Mouse (Mus musculus) heart, postnatal 10 days (tissue): Measurements from ENCODE around the gene Slc16a11. TPM values are rescaled to one million over a fixed set of nuclear protein-coding genes. Genes with fewer than 3 reads are reported as not detected.

Experiments used
- DNase-seq, 2 experiments: peaks; one replicate each; pipeline ENCODE4 v3.0.0; 2021
- intact Hi-C: fragments of 180-260 bp; cut with DNase I; formaldehyde crosslinking; loops from one replicate; pipeline ENCODE4 v1.15.1; 2025
- microRNA-seq, 2 experiments: library from miRNA; unstranded; fragments of <30 nt; microRNA quantifications; one replicate each; pipeline ENCODE4 v1.2.0; 2022
- total RNA-seq, 2 experiments: library from RNA; stranded (reverse); gene quantifications; 2 replicates each; pipeline ENCODE4 v1.2.3; 2021

Gene Slc16a11
- total RNA-seq, 2 experiments from 2014 or later, result 0.20 to 0.91 TPM

GRCm38 (mm10) chr11:70239541-70240279 is 27.2 kb downstream of the Slc16a11 start, which contains the start of the genes Gm21988 and Rnasek:
TSS of gene Gm21988 (minus strand) at chr11:70239830.
TSS of gene Rnasek (minus strand) at chr11:70239842.
- intact Hi-C loops, result loop anchor here (5.0 kb wide), 1 partner anchor 143 kb away; no protein-coding TSS in a partner anchor

GRCm38 (mm10) chr11:70242591-70242990 is 30.0 kb downstream of the Slc16a11 start:
- no peak for DNase-seq
- intact Hi-C loops, result loop anchor here (5.0 kb wide), 1 partner anchor 140 kb away; no protein-coding TSS in a partner anchor

More at GRCm38 (mm10) chr11:70239541-70240279, 27.2 kb downstream of the Slc16a11 start, which contains the start of the genes Gm21988 and Rnasek:
- DNase-seq, result peak; percentile 90 to 92

DNA sequence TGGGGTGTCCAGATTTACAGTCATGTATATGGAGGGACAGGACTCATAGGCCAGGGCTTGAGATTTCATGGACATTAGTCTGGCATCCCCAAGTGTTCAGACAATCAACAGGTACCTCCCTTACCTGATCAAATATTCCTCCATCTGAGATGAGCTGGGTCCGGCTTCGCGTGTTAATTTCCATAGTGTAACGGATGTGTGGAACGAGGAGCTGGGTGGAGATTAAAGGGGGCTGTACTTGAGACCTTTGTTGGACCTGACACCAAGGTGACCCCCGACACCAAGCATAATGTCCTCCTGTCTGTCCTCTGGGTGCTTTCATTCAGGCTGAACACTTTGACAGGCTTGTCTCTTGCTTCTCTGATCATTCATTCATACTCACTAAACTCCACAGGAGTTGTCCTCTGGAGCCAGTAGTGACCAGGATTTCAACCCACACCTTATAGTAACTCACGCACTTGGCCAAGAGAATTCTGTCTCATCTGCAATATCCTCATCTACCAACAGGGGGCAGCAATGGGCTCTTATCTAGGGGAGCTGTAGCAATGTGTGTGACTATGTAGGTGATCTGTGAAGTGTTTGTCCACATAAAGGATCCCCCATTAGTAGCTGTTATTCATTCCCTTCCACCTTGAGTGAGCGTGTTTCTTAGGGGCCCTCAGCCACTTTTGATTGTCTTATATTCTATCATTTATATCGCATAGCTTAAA is 34.7 kb downstream of the Slc16a11 start:
- intact Hi-C loops, result loop anchor here (1.0 kb wide), 1 partner anchor 87 kb away; no protein-coding TSS in a partner anchor
- peak; percentile 73 to 86 for DNase-seq

GRCm38 (mm10) chr11:70250150-70250549 is 37.6 kb downstream of the Slc16a11 start:
- DNase-seq, result no peak
- intact Hi-C loops, result no loop called here

GRCm38 (mm10) chr11:70251853-70252252 is 39.3 kb downstream of the Slc16a11 start:
- no peak for DNase-seq
- intact Hi-C loops, result no loop called here

GRCm38 (mm10) chr11:70254337-70254736 is 41.8 kb downstream of the Slc16a11 start:
- peak in 1 of 2 experiments; percentile 17 for DNase-seq
- intact Hi-C loops, result loop anchor here (1.0 kb wide), 1 partner anchor 55 kb away; no protein-coding TSS in a partner anchor

DNA sequence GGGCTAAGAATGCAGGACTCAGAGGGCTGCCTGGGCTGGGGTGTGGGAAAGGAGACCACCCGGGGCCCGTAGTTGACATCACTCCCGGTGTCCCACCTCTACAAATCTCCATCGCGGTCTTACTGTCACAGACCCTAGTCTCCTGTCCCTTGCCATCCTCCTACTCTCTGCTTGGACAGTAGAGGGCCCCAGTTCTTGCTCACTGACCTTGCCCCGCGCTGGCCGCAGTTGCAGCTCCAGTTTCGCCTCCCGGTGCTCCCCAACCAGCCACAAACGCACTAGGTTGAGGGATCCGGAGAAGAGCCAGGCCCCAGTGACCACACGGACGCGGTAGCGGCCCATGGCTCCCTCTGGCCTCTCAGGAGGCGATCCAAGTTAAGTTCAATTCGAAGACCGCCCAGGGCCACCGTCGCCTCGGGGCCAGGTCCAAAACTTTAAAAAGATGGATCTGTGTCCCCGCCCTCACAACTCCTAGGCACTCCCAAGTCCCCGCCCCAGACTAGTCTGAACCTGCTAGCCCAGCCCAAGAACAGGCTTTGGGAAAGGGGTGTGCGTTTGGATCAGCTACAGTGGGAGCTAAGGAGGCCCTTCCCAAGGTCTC is 42.5 kb downstream of the Slc16a11 start, which contains the start of gene Alox12:
Gene Alox12 (minus strand): TSS at position 423 of the 601 bp plus-strand sequence.
- peak; percentile 69 to 70 for DNase-seq
- intact Hi-C loops, result loop anchor here (1.0 kb wide), 1 partner anchor 54 kb away; no protein-coding TSS in a partner anchor

DNA sequence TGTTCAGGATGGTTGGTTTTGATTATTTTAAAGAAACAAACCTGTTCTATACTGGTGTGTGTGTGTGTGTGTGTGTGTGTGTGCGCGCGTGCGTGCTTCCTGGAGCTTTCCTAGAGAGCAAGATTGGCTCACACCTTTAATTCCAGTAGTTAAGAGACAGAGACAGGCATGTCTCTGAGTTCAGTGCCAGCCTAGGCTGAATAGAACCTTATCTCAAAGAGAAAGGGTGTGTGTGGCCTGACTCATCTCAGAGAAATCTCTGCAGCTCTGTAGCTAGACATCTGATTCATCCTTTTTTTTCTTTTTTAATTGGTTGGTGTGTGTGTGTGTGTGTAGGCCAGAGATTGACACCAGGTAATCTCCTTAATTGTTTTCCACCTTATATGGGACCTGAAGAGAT is 46.5 kb downstream of the Slc16a11 start:
- no peak for DNase-seq
- intact Hi-C loops, result no loop called here

DNA sequence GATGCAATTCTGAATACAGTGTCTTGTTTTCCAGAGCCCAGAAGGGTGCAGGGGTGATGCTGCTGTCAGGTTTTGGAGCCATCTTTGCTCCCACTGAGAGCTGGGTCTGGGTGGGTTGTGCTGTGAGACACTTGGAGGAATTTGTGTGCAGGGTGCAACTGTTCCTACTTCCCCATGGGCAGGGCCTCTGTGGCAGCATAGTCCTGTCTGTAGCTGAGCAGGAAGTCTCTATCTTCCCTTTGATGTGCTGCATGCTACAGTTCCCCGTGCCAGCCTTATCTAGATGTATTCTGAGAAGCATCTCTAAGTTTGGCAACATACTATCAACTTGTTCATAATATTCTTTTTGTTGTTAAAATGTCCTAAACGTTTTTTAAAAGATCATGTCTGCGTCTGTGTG is 52.7 kb downstream of the Slc16a11 start:
- DNase-seq, result no peak
- intact Hi-C loops, result no loop called here

DNA sequence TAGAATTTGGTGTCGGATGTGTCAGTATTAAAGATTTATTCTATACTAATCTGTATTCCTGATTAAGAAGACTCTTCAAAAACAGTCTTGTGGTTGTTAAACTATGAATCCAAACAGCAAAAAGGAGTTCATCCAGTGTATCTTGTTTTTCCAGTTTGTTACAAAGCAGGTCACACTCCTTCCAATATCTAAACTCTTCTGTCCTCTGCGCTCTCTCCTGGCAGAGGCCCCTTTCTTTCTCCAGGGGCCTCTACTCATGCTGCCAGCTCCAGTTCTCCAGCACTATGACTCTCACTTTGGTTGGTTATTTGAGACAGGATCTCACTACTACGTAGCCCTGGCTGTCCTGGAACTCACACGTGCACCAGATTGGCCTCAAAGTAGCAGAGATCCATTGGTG is 53.3 kb downstream of the Slc16a11 start:
- intact Hi-C loops, result no loop called here

More for the DNA sequence above, 53.3 kb downstream of the Slc16a11 start:
- DNase-seq, result no peak

Small RNA genes within 50 kb of the gene (microRNA-seq; reads per million reads assigned to microRNA genes)
- gene Mir195a, result 2,109 to 5,046 reads per million in 2 experiments
- gene Mir497, result 0 reads per million in 2 experiments
- gene Mir497b, result 0 reads per million in 2 experiments

Other genes starting within 250 kb of the Slc16a11 start
- not detected for gene Cldn7, start 248.0 kb upstream of the Slc16a11 start, total RNA-seq
- 100 to 1,000 TPM; 144 to 159 TPM for gene Ctdnep1, start 231.6 kb upstream of the Slc16a11 start, total RNA-seq
- gene Elp5, start 230.2 kb upstream of the Slc16a11 start, total RNA-seq, result 10 to 100 TPM; 60.7 to 64.6 TPM
- 100 to 1,000 TPM; 275 to 295 TPM for gene Gabarap, start 221.6 kb upstream of the Slc16a11 start, total RNA-seq
- gene Phf23, start 217.0 kb upstream of the Slc16a11 start, total RNA-seq, result 10 to 100 TPM; 23.1 to 27.7 TPM
- 10 to 100 TPM in 1 of 2 experiments, 1 to 10 TPM in 1; 8.6 to 11.8 TPM for gene Dvl2, start 212.2 kb upstream of the Slc16a11 start, total RNA-seq
- 1,000 to 10,000 TPM; 1,260 to 1,282 TPM for gene Acadvl, start 197.3 kb upstream of the Slc16a11 start, total RNA-seq
- 10 to 100 TPM; 11.5 to 12.0 TPM for gene Dlg4, start 195.8 kb upstream of the Slc16a11 start, total RNA-seq
- under 1 TPM in 1 of 2 experiments, not detected in 1; 0.22 TPM for gene Asgr1, start 158.7 kb upstream of the Slc16a11 start, total RNA-seq
- gene Asgr2, start 120.1 kb upstream of the Slc16a11 start, total RNA-seq, result not detected
- 1 to 10 TPM in 1 of 2 experiments, under 1 TPM in 1; 0.69 to 1.0 TPM for gene Mgl2, start 82.4 kb upstream of the Slc16a11 start, total RNA-seq
- 1 to 10 TPM in 1 of 2 experiments, under 1 TPM in 1; 0.82 to 1.0 TPM for gene Clec10a, start 56.6 kb upstream of the Slc16a11 start, total RNA-seq
- gene Slc16a13, start 8.3 kb downstream of the Slc16a11 start, total RNA-seq, result 1 to 10 TPM; 5.2 to 6.8 TPM
- 10 to 100 TPM; 54.7 to 55.5 TPM for gene Bcl6b, start 17.0 kb downstream of the Slc16a11 start, total RNA-seq
- 10 to 100 TPM; 54.8 to 60.8 TPM for gene 0610010K14Rik, start 25.2 kb downstream of the Slc16a11 start, total RNA-seq
- gene Gm21988, start 27.1 kb downstream of the Slc16a11 start, total RNA-seq, result 1 to 10 TPM; 3.3 to 3.4 TPM
- gene Rnasek, start 27.1 kb downstream of the Slc16a11 start, total RNA-seq, result 100 to 1,000 TPM in 1 of 2 experiments, 10 to 100 TPM in 1; 96.4 to 102 TPM
- gene Alox12, start 42.6 kb downstream of the Slc16a11 start, total RNA-seq, result 1 to 10 TPM; 3.4 to 5.2 TPM
- not detected for gene Alox12e, start 109.9 kb downstream of the Slc16a11 start, total RNA-seq
- gene Alox15, start 139.3 kb downstream of the Slc16a11 start, total RNA-seq, result 1 to 10 TPM in 1 of 2 experiments, under 1 TPM in 1; 0.34 to 3.2 TPM
- gene Pelp1, start 197.3 kb downstream of the Slc16a11 start, total RNA-seq, result 10 to 100 TPM; 22.3 to 26.1 TPM
- 10 to 100 TPM; 13.0 to 15.1 TPM for gene Arrb2, start 219.9 kb downstream of the Slc16a11 start, total RNA-seq
- gene Med11, start 239.2 kb downstream of the Slc16a11 start, total RNA-seq, result 10 to 100 TPM in 1 of 2 experiments, 1 to 10 TPM in 1; 8.2 to 13.4 TPM
- gene Zmynd15, start 246.7 kb downstream of the Slc16a11 start, total RNA-seq, result 1 to 10 TPM; 1.4 to 2.1 TPM
- 1 to 10 TPM; 7.2 to 7.7 TPM for gene Cxcl16, start 247.2 kb downstream of the Slc16a11 start, total RNA-seq